18 mouse cellular contexts compared by ENCODE assay signal in genomic region chr19:40435797-40436196, GRCm38 (mm10).
"Had no signal": no experiment of that assay in that cellular context is flagged by ENCODE, and none has a peak within 500 bp of the region (broad histone marks: within the 10 kb centered on the region; RNA-seq: fewer than 3 reads in every experiment).

No protein-coding gene starts in this region.

- H3K4me2 ChIP-seq: liver, embryonic 13.5 days; midbrain, embryonic 11.5 days; midbrain, embryonic 15.5 days; neural tube, embryonic 12.5 days; neural tube, embryonic 15.5 days had no signal

- H3K27me3 ChIP-seq: liver, embryonic 13.5 days; midbrain, embryonic 15.5 days; neural tube, embryonic 12.5 days; neural tube, embryonic 15.5 days had no signal

- H3K36me3 ChIP-seq: liver, embryonic 13.5 days; midbrain, embryonic 15.5 days; neural tube, embryonic 12.5 days; neural tube, embryonic 15.5 days had no signal

- H3K4me3 ChIP-seq: left cerebral cortex, adult 2 months; liver, embryonic 13.5 days; midbrain, embryonic 15.5 days; neural tube, embryonic 12.5 days; neural tube, embryonic 15.5 days had no signal

- H3K9me3 ChIP-seq: liver, embryonic 13.5 days; midbrain, embryonic 15.5 days; neural tube, embryonic 12.5 days; neural tube, embryonic 15.5 days had no signal

- H3K9ac ChIP-seq: liver, embryonic 13.5 days; midbrain, embryonic 15.5 days; neural tube, embryonic 12.5 days; neural tube, embryonic 15.5 days had no signal

- DNase-seq: kidney, postnatal 14 days; kidney, postnatal 4 days; layer of hippocampus, postnatal 36 days; liver, embryonic 13.5 days; lung, adult 2 months; lung, postnatal 14 days; lung, postnatal 4 days; right cerebral cortex, adult 18-20 months; right cerebral cortex, postnatal 14 days; right cerebral cortex, postnatal 4 days; thymus, adult 2 months; thymus, postnatal 14 days; thymus, postnatal 4 days had no signal

- H3K27ac ChIP-seq: neural tube, embryonic 12.5 days had no signal

- ATAC-seq: midbrain, embryonic 15.5 days had no signal
